Mouse (Mus musculus): ENCODE data around the gene Tpm3.

The Tpm3 gene

GRCm38 (mm10) chr3:90102239-90102638 is 29.8 kb downstream of the Tpm3 start:
- no peak for TF ChIP-seq GATA4 (IDR thresholded peaks at IDR 0.05; ENCODE audit: insufficient replicate concordance, low read length)

- TF ChIP-seq GATA4 (IDR thresholded peaks at IDR 0.05; ENCODE audit: insufficient replicate concordance, low read length): no peak
Observed at GRCm38 (mm10) chr3:90103176-90103575, 30.7 kb downstream of the Tpm3 start.

- TF ChIP-seq GATA4 (IDR thresholded peaks at IDR 0.05; ENCODE audit: insufficient replicate concordance, low read length): no peak
Observed at GRCm38 (mm10) chr3:90103938-90104337, 31.5 kb downstream of the Tpm3 start, which contains the start of gene Nup210l. TSS of gene Nup210l (plus strand) at chr3:90104132.

GRCm38 (mm10) chr3:90111706-90112105 is 39.3 kb downstream of the Tpm3 start:
- TF ChIP-seq GATA4 (IDR thresholded peaks at IDR 0.05; ENCODE audit: insufficient replicate concordance, low read length): no peak

GRCm38 (mm10) chr3:90114342-90114741 is 41.9 kb downstream of the Tpm3 start:
- TF ChIP-seq GATA4 (IDR thresholded peaks at IDR 0.05; ENCODE audit: insufficient replicate concordance, low read length): no peak

- no peak for TF ChIP-seq GATA4 (IDR thresholded peaks at IDR 0.05; ENCODE audit: insufficient replicate concordance, low read length)
Observed at GRCm38 (mm10) chr3:90115526-90115925, 43.1 kb downstream of the Tpm3 start.

GRCm38 (mm10) chr3:90118132-90118790 is 45.8 kb downstream of the Tpm3 start:
- no peak for TF ChIP-seq GATA4 (IDR thresholded peaks at IDR 0.05; ENCODE audit: insufficient replicate concordance, low read length)

- TF ChIP-seq GATA4 (IDR thresholded peaks at IDR 0.05; ENCODE audit: insufficient replicate concordance, low read length): no peak
Observed at GRCm38 (mm10) chr3:90125710-90126109, 53.3 kb downstream of the Tpm3 start.

GRCm38 (mm10) chr3:90127881-90128280 is 55.4 kb downstream of the Tpm3 start:
- TF ChIP-seq GATA4 (IDR thresholded peaks at IDR 0.05; ENCODE audit: insufficient replicate concordance, low read length): no peak

GRCm38 (mm10) chr3:90132745-90133144 is 60.3 kb downstream of the Tpm3 start:
- TF ChIP-seq GATA4 (IDR thresholded peaks at IDR 0.05; ENCODE audit: insufficient replicate concordance, low read length): no peak

GRCm38 (mm10) chr3:90133331-90133730 is 60.9 kb downstream of the Tpm3 start:
- no peak for TF ChIP-seq GATA4 (IDR thresholded peaks at IDR 0.05; ENCODE audit: insufficient replicate concordance, low read length)

GRCm38 (mm10) chr3:90134483-90134882 is 62.0 kb downstream of the Tpm3 start:
- TF ChIP-seq GATA4 (IDR thresholded peaks at IDR 0.05; ENCODE audit: insufficient replicate concordance, low read length): no peak

- no peak for TF ChIP-seq GATA4 (IDR thresholded peaks at IDR 0.05; ENCODE audit: insufficient replicate concordance, low read length)
Observed at GRCm38 (mm10) chr3:90134993-90135392, 62.5 kb downstream of the Tpm3 start.

- TF ChIP-seq GATA4 (IDR thresholded peaks at IDR 0.05; ENCODE audit: insufficient replicate concordance, low read length): no peak
Observed at GRCm38 (mm10) chr3:90136660-90137059, 64.2 kb downstream of the Tpm3 start.

GRCm38 (mm10) chr3:90137606-90138005 is 65.2 kb downstream of the Tpm3 start:
- TF ChIP-seq GATA4 (IDR thresholded peaks at IDR 0.05; ENCODE audit: insufficient replicate concordance, low read length): no peak

- no peak for TF ChIP-seq GATA4 (IDR thresholded peaks at IDR 0.05; ENCODE audit: insufficient replicate concordance, low read length)
Observed at GRCm38 (mm10) chr3:90139962-90140361, 67.5 kb downstream of the Tpm3 start.

- TF ChIP-seq GATA4 (IDR thresholded peaks at IDR 0.05; ENCODE audit: insufficient replicate concordance, low read length): no peak
Observed at GRCm38 (mm10) chr3:90145461-90145860, 73.0 kb downstream of the Tpm3 start.

Measured in liver, adult (tissue).